Mouse (Mus musculus): ENCODE data around the gene Tph1.

Gene Tph1

DNA sequence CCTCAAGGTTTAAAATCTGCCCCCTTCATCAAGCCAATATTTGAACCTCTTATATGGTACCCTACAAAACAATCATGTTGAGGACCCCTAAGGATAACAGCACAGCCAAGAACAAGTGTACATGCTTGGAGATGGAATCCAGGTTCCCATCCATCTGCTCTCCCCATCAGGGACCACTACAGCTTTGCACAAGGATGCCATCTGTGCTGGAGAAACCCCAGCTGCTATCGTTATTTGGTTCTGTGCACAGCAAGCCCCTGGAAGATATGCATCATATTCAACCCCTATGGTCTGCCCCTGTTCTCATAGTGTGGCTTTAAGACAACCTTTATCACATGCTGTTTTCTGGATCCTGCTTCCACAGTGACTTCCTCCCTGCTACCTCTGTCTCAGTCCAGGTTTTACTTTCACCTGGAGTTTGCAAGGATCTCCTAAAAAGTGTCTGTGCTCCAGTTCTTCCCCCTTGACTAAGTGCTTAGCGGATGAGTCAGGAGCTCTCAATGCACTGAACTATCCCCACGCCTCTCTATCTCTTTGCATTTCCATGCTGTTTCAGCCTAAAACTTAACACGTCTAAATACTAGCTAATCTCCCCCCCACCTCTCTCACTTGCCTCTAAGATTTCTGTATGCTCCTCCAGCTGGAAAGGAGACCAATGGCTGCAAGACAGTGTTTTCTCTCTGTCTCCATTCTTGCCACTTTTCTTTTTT, 23.8 kb downstream of the Tph1 start:
- no peak for DNase-seq (ENCODE audit: low spot score in 2 of 2)

DNA sequence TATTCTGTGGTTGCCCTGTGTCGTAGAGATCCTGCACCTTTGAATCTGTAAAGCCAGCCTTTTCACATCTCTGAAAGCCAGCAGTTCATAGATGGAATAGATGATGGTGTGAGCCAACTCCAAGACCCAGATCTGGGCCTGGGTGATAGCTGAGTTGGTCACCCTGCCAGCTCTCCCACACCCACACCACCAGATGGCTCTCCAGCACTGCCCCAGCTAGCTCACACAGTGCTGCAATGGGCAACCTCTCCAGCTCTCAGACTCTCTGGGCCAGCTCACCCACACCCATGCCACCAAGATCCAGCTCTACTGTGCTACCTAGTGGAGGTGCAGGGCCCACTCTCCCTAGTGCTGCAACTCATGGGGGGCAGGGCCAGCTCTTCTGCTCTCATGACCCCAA, 29.2 kb downstream of the Tph1 start:
- no peak for DNase-seq (ENCODE audit: low spot score in 2 of 2)

DNA sequence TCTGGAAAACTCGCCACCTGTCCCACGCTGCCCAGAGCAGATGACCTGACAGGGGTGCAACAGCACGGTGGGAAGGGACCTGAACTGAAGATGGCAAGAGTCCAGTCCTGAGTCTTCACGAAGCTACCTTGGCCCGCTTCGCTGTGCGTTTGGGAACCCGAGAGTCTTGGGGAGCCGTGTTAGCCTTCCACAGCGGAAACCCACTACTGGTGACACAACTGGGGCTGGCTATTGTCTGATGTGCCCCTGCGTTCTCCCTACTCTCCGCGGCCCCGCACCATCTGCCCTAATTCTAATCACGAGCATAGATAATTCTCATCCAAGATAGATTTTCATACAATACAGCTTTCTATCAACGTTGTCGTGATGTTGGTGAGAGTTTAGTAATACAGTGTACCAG, 32.3 kb downstream of the Tph1 start:
- DNase-seq (ENCODE audit: low spot score in 2 of 2): no peak

- peak; percentile 82 to 90 for DNase-seq (ENCODE audit: low spot score in 2 of 2)
These were observed 32.7 kb downstream of the Tph1 start, which contains the start of gene Sergef for GRCm38 (mm10) chr7:46639692-46640031. Gene Sergef, minus strand, starts transcription at chr7:46639807.

DNA sequence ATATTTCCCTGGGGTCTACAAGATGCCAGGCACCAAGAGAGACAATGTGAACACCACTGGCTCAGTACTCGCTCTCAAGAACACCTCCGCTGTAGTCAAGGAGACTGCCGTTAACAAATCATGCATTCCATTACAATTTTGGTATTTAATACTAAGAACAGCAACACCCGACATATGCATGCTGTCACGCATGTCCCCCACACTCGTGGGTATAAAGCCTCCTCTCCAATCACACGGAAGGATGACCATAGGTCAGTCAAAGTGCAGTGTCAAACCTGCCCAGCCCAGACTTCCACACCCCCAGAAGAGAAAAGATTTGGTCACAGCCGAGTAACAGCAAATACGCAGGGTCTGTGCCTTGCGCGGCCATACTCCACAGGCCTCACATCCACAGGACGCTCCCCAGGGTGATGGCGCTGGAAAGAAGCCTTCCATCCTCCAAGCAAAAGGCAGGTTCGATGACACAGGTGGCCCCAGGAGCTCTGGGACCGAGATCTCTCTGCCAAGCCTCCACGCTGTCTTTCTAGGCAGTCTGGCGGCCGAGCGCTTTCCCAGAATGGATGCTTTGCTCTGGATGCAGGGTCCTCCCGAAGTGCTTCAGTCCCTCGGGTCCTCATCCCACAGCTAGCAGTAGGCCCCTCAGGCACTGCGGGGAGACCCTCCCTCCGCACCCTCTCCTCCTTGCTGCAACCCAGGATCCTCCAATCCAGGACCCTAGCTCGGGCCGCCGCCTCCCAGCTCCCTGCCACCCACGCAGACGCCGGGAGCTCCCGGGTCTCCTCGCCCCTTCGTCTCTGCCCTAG, 33.2 kb downstream of the Tph1 start:
- no peak for DNase-seq (ENCODE audit: low spot score in 2 of 2)

DNA sequence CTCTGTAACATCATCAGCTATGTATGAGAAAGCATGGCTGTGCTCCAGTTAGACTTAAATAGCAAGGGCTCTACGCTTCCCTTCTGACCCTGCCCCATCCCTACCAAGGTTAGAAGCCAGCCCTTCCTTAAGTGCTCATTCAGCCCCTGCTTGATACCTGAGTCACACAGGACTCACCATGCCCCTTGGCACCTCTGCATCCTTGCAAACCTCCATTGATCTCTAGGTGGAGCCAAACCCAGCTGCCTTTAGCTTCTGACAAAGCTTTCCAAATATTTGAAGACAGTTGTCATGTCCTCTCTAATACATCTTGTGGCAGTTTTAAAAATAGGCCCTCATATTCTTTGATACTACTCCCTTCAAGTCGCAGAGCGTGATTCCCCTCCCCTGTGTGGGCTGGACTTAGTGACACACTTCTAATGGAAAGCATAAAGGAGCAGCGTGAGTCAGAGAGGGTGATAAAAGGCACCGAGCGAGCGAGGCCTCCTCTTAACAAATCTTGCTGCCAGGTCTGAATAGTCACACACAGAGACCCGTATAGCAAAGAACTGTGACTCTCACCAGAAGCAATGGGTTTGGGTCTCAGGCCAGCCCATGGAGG, 43.9 kb downstream of the Tph1 start:
- no peak for DNase-seq (ENCODE audit: low spot score in 2 of 2)

DNA sequence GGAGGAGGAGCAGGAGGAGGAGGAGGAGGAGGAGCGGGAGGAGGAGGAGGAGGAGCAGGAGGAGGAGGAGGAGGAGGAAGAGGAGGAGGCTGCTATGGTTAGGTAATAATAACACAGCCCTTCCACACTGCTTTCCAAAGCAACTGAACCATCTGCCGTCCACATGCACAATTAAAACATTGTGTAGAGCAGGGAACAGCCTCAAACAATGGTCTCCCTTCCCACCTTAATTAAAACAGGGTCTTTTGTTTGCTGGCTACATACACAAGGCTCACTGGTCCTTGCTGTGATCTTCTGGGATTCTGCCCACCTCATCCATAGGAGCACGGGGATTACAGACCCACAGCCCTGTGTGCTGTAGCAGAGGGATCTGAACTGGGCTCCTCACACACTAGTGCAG, 48.4 kb downstream of the Tph1 start:
- no peak for DNase-seq (ENCODE audit: low spot score in 2 of 2)

DNA sequence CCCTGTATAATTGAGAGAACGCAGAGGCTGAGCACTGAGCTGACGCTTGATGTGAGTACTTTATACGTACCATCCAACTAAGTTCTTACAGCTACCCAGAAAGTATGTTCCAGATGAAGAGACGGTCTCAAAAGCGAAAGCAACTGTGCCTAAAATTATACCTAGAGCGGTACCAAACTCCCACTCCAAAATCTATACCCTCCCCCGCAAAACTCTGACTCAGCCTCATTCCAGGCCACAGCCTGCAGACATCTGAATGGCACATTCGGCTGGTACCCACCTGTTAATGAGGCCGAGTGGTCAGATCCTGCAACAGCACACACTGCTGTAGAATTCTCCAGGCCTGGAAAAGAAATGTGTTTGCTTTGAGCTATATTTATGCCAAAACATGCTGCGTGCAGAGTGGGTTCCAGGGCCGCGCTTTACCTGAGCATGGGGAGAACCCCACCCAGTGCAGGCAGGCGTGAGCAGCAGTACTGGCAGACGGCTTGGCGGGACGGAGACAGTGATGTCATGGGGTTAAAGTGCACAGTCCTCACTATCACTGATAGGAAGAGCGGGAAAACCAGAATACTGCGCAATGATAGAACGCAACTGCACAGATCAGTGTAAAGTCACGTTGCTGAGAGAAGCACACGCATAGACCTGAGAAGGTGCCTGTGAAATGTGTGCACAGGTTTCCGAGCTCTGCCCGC, 53.8 kb downstream of the Tph1 start:
- peak in 1 of 2 experiments; percentile 72 for DNase-seq (ENCODE audit: low spot score in 2 of 2)

GRCm38 (mm10) chr7:46616429-46617005, 55.8 kb downstream of the Tph1 start:
- DNase-seq (ENCODE audit: low spot score in 2 of 2): no peak

DNA sequence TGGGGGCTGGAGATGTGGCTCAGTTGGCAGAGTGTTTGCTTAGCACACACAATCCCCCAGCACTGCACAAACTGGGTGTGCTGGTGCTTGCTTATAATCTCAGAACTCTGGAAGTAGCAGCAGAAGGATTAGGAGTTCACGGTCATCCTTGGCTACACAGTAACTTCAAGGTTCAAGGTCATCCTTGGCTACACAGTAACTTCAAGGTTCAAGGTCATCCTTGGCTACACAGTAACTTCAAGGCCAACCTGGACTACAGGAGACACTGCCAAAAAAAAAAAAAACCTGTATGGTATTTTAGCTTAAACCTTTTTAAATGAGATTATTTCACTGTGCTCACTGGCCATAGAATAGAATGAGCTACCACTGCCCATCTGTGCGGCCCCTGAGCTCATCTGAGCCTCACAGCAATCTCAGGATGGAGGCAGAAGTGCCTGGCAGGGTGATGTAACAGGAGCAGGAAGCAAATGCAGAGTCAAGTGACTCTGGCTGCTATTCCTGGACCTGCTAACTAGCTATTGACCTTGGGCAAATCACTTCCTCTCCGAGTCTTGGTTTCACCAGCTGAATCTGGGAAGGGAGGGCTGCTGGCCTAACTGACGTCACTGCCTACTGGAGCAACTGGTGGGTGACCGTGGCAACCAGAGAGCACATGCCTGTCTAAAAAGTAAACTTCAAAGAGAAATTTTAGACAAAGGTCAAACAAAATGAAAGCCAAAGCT, 56.9 kb downstream of the Tph1 start:
- no peak for DNase-seq (ENCODE audit: low spot score in 2 of 2)

- DNase-seq (ENCODE audit: low spot score in 2 of 2): no peak
These were observed 58.1 kb downstream of the Tph1 start for GRCm38 (mm10) chr7:46614263-46614662.

DNA sequence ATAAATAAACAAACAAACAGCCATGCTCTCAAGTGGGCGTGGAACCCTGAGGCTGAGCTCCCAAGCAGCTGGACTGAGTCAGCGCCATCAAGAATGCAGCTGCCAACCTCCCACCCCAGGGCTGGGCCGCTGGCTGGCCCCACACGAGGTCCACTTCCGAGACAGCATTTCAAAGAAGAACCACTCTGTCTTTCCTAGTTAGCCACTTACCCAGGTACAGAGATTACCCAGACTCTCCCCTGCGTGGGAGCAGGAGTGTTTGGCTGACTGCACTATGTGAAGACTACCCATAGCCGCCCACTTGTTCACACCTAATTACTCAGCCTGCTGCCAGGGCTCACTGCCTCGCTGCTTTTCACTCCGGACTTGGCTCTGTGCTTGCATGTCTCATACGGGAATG, 59.2 kb downstream of the Tph1 start:
- no peak for DNase-seq (ENCODE audit: low spot score in 2 of 2)

- DNase-seq (ENCODE audit: low spot score in 2 of 2): no peak
These were observed 59.9 kb downstream of the Tph1 start for GRCm38 (mm10) chr7:46612421-46612937.

GRCm38 (mm10) chr7:46611970-46612369, 60.4 kb downstream of the Tph1 start:
- DNase-seq (ENCODE audit: low spot score in 2 of 2): peak in 1 of 2 experiments; percentile 58

- no peak for DNase-seq (ENCODE audit: low spot score in 2 of 2)
These were observed 63.0 kb downstream of the Tph1 start for GRCm38 (mm10) chr7:46609317-46609716.

- peak in 1 of 2 experiments; percentile 70 for DNase-seq (ENCODE audit: low spot score in 2 of 2)
These were observed 64.8 kb downstream of the Tph1 start for GRCm38 (mm10) chr7:46607428-46608055.

GRCm38 (mm10) chr7:46607031-46607426, 65.3 kb downstream of the Tph1 start:
- no peak for DNase-seq (ENCODE audit: low spot score in 2 of 2)

DNA sequence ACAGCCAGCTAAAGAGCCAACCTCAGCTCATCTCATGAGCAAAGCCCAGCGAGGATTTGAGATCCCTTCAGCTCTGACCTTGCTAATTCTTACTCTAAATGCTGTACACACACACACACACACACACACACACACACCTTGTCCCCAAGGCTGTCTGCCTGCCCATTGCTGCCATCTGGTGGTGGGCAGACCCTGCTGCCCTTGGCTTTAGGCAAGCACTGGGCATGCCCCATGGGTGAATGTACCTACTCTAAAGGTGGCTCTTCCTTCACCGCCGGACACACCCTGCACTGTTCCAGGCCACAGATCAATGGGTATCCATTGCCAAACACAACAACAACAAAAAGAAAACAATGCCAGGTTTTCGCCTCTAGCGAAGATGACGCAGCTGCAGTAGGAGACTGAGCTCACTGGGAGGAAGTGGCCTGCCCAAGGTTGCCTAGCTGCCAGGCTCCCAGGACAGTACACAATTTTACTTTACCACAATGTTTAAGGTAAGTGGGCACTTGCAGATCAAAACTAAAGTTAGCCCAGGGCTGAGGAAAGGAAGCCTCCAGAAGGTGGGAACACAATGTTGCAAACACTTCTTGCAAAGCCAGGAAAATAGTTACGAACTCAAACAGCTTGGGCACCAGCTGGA, 65.8 kb downstream of the Tph1 start:
- peak in 1 of 2 experiments; percentile 80 for DNase-seq (ENCODE audit: low spot score in 2 of 2)

GRCm38 (mm10) chr7:46603051-46603450, 69.3 kb downstream of the Tph1 start:
- DNase-seq (ENCODE audit: low spot score in 2 of 2): no peak

DNA sequence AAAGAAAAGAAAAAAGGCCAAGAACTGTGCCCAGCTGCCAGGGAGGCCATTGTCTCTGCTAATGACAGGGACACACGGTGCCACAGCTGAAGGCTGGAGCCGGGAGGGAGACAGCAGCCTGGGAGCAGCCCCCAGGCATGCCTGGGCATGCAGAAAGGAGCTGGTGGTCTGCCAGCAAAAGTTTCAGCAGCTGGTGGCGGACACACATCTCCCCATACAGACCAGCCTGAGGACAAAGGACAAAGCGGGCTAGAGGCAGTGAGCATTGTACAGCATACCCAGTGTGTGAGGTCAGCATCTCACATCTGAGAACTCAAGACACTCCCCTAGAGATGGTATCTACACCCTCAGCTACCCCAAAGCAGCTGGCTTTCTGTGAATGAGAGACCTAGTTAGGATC, 70.3 kb downstream of the Tph1 start:
- DNase-seq (ENCODE audit: low spot score in 2 of 2): no peak
